Mouse (Mus musculus): ENCODE data around the gene Ranbp3. TPM values are rescaled to one million over a fixed set of nuclear protein-coding genes. Genes with fewer than 3 reads are reported as not detected.

The Ranbp3 gene
- 98.8 to 117 TPM (median 102 TPM) in 4 replicates for total RNA-seq (2023)

GRCm38 (mm10) chr17:56672941-56673646, at the start of gene Ranbp3:
Gene Ranbp3, plus strand, starts transcription at chr17:56673294.

GRCm38 (mm10) chr17:56626754-56627470, 46.2 kb upstream of the Ranbp3 start, which contains the start of gene Lonp1:
Gene Lonp1, minus strand, starts transcription at chr17:56626887.

GRCm38 (mm10) chr17:56627530-56628277, 45.4 kb upstream of the Ranbp3 start, which contains the start of gene Catsperd:
Gene Catsperd, plus strand, starts transcription at chr17:56628143.

DNA sequence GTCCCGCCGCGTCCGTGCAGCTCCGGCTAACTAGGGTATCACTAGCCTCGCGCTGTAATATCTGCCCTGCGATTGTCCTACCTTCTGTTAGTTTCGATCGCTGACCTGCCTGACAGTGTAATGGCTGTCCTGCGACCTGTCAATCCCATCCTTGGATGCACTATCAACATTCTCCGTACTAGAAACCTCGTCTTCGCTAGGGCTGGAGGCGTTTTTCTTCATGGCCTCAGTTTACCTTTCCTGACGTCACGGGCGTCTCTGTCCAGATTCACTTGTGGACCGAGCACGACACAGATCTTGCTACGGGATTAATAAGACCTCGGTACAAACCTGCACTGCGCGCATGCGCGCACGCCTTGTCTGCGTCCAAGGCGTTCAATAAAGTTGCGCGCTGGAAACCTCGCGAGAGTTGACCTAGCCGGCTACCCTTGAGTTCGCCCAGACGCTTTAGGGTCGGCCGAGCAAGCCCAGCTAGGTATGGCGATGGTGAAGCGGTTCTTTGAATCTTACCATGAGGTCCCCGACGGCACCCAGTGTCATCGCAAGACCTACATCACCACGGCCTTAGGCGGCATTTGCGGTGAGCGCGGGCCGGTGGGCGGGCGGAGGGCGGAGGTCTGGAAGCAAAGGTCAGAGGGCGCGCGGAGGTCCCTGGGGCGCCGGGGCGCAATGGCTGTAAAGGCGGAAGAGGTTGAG, 44.4 kb downstream of the Ranbp3 start, which contains the start of the genes Ndufa11 and Vmac:
Ndufa11 (plus strand) TSS at position 405 of the 696 bp plus-strand sequence.
Vmac (minus strand) TSS at position 660 of the 696 bp plus-strand sequence.

DNA sequence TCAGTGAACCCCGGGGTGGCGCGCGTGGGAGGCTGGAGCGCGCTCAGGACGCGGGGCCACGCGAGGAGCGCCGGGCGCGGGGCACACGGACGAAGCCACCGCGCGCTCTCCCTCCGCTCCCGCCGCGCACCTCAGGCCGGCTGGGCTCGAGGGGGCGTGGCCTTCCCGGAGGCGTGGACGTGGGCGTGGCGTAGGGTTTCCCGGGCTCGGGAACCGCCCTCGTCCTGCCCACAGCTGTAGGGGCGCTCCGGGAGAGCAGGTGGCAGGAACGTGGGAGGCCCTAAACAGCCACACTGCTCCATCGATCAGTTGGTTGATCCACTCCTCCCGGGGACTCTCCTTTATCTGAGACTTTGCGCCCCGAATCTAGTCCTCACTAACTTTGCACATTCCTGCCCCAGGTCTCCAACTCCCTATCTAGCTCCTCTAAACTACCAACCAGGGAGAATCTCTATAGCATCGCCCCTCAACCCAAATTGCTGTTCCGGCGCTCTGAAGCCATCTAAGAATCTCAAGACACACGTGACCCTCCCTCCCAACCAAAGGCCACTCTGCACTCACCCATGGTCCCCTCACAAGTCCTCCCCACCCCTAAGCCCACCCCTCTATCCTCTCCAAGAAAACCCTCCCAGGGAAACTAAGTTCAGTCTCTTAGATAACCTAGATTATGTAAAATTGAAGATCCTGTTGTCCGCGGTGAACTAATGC, 84.5 kb downstream of the Ranbp3 start, which contains the start of gene Nrtn:
Nrtn (minus strand) TSS at position 115 of the 708 bp plus-strand sequence.

Other genes starting within 250 kb of the Ranbp3 start
- 16.3 to 21.7 TPM (median 19.0 TPM) in 4 replicates for gene Ptprs, start 196.8 kb upstream of the Ranbp3 start, total RNA-seq (2023)
- not detected in 4 replicates for gene Znrf4, start 160.9 kb upstream of the Ranbp3 start, total RNA-seq (2023)
- gene Gm20219, start 118.9 kb upstream of the Ranbp3 start, total RNA-seq (2023), result 10.2 to 15.3 TPM (median 11.5 TPM) in 4 replicates
- 580 to 621 TPM (median 606 TPM) in 4 replicates for gene Safb2, start 88.7 kb upstream of the Ranbp3 start, total RNA-seq (2023)
- gene Safb, start 88.5 kb upstream of the Ranbp3 start, total RNA-seq (2023), result 300 to 341 TPM (median 315 TPM) in 4 replicates
- gene 2410015M20Rik, start 63.5 kb upstream of the Ranbp3 start, total RNA-seq (2023), result 82.1 to 105 TPM (median 84.1 TPM) in 4 replicates
- 1,445 to 1,606 TPM (median 1,506 TPM) in 4 replicates for gene Rpl36, start 59.9 kb upstream of the Ranbp3 start, total RNA-seq (2023)
- gene Lonp1, start 46.4 kb upstream of the Ranbp3 start, total RNA-seq (2023), result 58.1 to 63.6 TPM (median 61.4 TPM) in 4 replicates
- gene Catsperd, start 45.2 kb upstream of the Ranbp3 start, total RNA-seq (2023), result not detected in 4 replicates
- 41.0 to 65.0 TPM (median 54.5 TPM) in 4 replicates for gene Ndufa11, start 44.5 kb downstream of the Ranbp3 start, total RNA-seq (2023)
- gene Vmac, start 44.7 kb downstream of the Ranbp3 start, total RNA-seq (2023), result 12.0 to 16.4 TPM (median 13.5 TPM) in 4 replicates
- gene Nrtn, start 84.2 kb downstream of the Ranbp3 start, total RNA-seq (2023), result not detected in 4 replicates
- gene Dus3l, start 91.5 kb downstream of the Ranbp3 start, total RNA-seq (2023), result 73.7 to 85.2 TPM (median 78.0 TPM) in 4 replicates
- 1.0 to 1.9 TPM (median 1.1 TPM) in 4 replicates for gene Prr22, start 97.0 kb downstream of the Ranbp3 start, total RNA-seq (2023)
- 10.1 to 14.5 TPM (median 11.7 TPM) in 4 replicates for gene Rfx2, start 157.7 kb downstream of the Ranbp3 start, total RNA-seq (2023)
- gene Acsbg2, start 201.2 kb downstream of the Ranbp3 start, total RNA-seq (2023), result not detected in 4 replicates
- gene 1700061G19Rik, start 202.2 kb downstream of the Ranbp3 start, total RNA-seq (2023), result 0.20 TPM in 1 of 4 replicates, not detected in the others

All from B cell, adult 62 days (primary cell).